22 mouse cellular contexts compared by ENCODE assay signal in the genomic region with DNA sequence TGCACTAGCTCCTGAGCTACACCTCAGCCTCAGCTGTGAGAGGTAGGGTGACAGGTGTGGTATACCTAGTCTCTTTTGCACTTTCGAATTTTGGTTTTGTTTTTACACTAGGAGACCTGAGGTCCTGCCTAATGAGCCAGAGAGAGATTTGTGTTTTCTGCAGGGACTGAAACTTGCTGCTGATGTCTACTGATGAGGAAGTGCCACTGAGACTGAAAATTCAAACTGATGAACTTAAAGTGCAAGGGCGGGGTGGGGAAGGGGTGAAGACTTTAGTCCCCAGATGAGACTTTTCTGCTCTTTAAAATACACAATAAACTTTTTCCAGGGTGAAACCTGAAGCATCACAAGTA. TPM values are rescaled to one million over a fixed set of nuclear protein-coding genes. Genes with fewer than 3 reads are reported as not detected.
DNase-seq lines count a peak whose midpoint lies in the region; ATAC-seq and TF ChIP-seq lines count a peak whose summit lies in the region.
"Had no signal": no experiment of that assay in that cellular context is flagged by ENCODE, and none has a peak within 500 bp of the region (broad histone marks: within the 10 kb centered on the region; RNA-seq: fewer than 3 reads in every experiment).

No protein-coding gene starts in this region.

- DNase-seq in gastrocnemius, adult 2 months = no peak
- DNase-seq in gastrocnemius, postnatal 14 days = no peak
- DNase-seq in spleen, postnatal 36 days (ENCODE audit: low spot score in 2 of 2) = peak; percentile 46 to 49
- no peak for DNase-seq in spleen, postnatal 4 days (ENCODE audit: low spot score in 2 of 2)
- peak; percentile 49 for DNase-seq in splenic B cell, adult 2 months (ENCODE audit: low read depth, low spot score)
- no peak for DNase-seq in forebrain, postnatal 0 days
- DNase-seq in cerebellum, adult 8-10 months = no peak
- DNase-seq: adrenal gland, adult 8-10 months; adrenal gland, postnatal 36 days; gastrocnemius, postnatal 10 days; heart, postnatal 36 days had no signal

- H3K4me2 ChIP-seq in embryonic facial prominence, embryonic 15.5 days (replicated peaks) = no peak overlapping the region
- H3K4me2 ChIP-seq in forebrain, postnatal 0 days (ENCODE audit: low read depth) = no peak overlapping the region
- H3K4me2 ChIP-seq: forebrain, embryonic 13.5 days; heart, embryonic 12.5 days; hindbrain, embryonic 15.5 days had no signal

- peak overlapping the region; percentile 48; the same call in 1 of the 2 replicates for H3K27ac ChIP-seq in gastrocnemius, adult 2 months
- peak overlapping the region; percentile 88 for H3K27ac ChIP-seq in embryonic facial prominence, embryonic 15.5 days (replicated peaks)
- H3K27ac ChIP-seq in forebrain, postnatal 0 days (ENCODE audit: low read depth, low read length) = no peak overlapping the region
- H3K27ac ChIP-seq: forebrain, embryonic 13.5 days; hindbrain, embryonic 15.5 days had no signal

- peaks cover 18% of the 10 kb centered on the region for H3K4me1 ChIP-seq in embryonic facial prominence, embryonic 15.5 days
- no peaks in the 10 kb centered on the region for H3K4me1 ChIP-seq in forebrain, postnatal 0 days (ENCODE audit: insufficient read depth)
- H3K4me1 ChIP-seq: forebrain, embryonic 13.5 days; hindbrain, embryonic 15.5 days had no signal

- no peak for ATAC-seq in embryonic facial prominence, embryonic 15.5 days (ENCODE audit: insufficient number of reproducible peaks, low FRiP score, low TSS enrichment, low read depth)
- no peak for ATAC-seq in forebrain, postnatal 0 days
- ATAC-seq: forebrain, embryonic 13.5 days; inflammation-experienced regulatory T-cells, adult 6 months; intestine, postnatal 0 days had no signal

- no peaks in the 10 kb centered on the region for H3K9me3 ChIP-seq in embryonic facial prominence, embryonic 15.5 days (replicated peaks)
- no peaks in the 10 kb centered on the region for H3K9me3 ChIP-seq in forebrain, postnatal 0 days (ENCODE audit: low read length)
- H3K9me3 ChIP-seq: forebrain, embryonic 13.5 days; G1E; heart, embryonic 12.5 days; hindbrain, embryonic 15.5 days had no signal

- H3K4me3 ChIP-seq in gastrocnemius, adult 2 months = no peak overlapping the region
- H3K4me3 ChIP-seq in embryonic facial prominence, embryonic 15.5 days (replicated peaks) = no peak overlapping the region
- no peak overlapping the region for H3K4me3 ChIP-seq in forebrain, postnatal 0 days (ENCODE audit: low read depth, low read length)
- H3K4me3 ChIP-seq: forebrain, embryonic 13.5 days; heart, embryonic 12.5 days; hindbrain, embryonic 15.5 days had no signal

- peaks cover 11% of the 10 kb centered on the region for H3K36me3 ChIP-seq in embryonic facial prominence, embryonic 15.5 days
- peaks cover 7% of the 10 kb centered on the region; the same call in 1 of the 2 replicates for H3K36me3 ChIP-seq in splenic B cell, adult 2 months (ENCODE audit: control insufficient read depth, insufficient read depth, low read length, poor library complexity, severe bottlenecking)
- peaks cover 4% of the 10 kb centered on the region for H3K36me3 ChIP-seq in forebrain, postnatal 0 days (ENCODE audit: insufficient read depth)

- no peak for TF ChIP-seq CTCF in gastrocnemius, adult 2 months (IDR thresholded peaks at IDR 0.05)
- no peak for TF ChIP-seq CTCF in forebrain, postnatal 0 days (IDR thresholded peaks at IDR 0.05; ENCODE audit: low read depth)

- WGBS in embryonic facial prominence, embryonic 15.5 days = 87% methylated on average over 2 of the region's 2 CpGs
- WGBS in forebrain, postnatal 0 days = 96% methylated on average over 2 of the region's 2 CpGs

- H3K9ac ChIP-seq in embryonic facial prominence, embryonic 15.5 days = no peak overlapping the region
- H3K9ac ChIP-seq in forebrain, postnatal 0 days = no peak overlapping the region
- H3K9ac ChIP-seq: forebrain, embryonic 13.5 days; heart, embryonic 12.5 days; hindbrain, embryonic 15.5 days had no signal

- no peaks in the 10 kb centered on the region for H3K27me3 ChIP-seq in embryonic facial prominence, embryonic 15.5 days
- H3K27me3 ChIP-seq in splenic B cell, adult 2 months (ENCODE audit: control insufficient read depth, insufficient read depth, low read length, poor library complexity, severe bottlenecking) = no peaks in the 10 kb centered on the region
- no peaks in the 10 kb centered on the region for H3K27me3 ChIP-seq in forebrain, postnatal 0 days (ENCODE audit: insufficient read depth, low read length)
- H3K27me3 ChIP-seq: forebrain, embryonic 13.5 days; heart, embryonic 12.5 days; hindbrain, embryonic 15.5 days had no signal

- intact Hi-C loops in gastrocnemius, adult 2 months (cut with DNase I) = no loop called here
- intact Hi-C loops in gastrocnemius, postnatal 14 days (cut with DNase I; ENCODE audit: low total_unique reads) = no loop called here

RNA-seq across cellular contexts. Expression of a gene that starts 19.8 kb away (rescaled TPM):
- total RNA-seq in gastrocnemius, adult 2 months (2021) = 1 to 10 TPM; 1.3 to 1.7 TPM
- total RNA-seq in gastrocnemius, postnatal 14 days (2021) = 1 to 10 TPM; 5.9 to 8.6 TPM
- polyA plus RNA-seq in embryonic facial prominence, embryonic 15.5 days (2015; fragmentation: Nextera tagmentation; extraction: Ambion mirVana) = 250 and 257 TPM in 2 replicates
- total RNA-seq in forebrain, postnatal 0 days (2014; rRNA removed) = 83.9 and 85.0 TPM in 2 replicates
- polyA plus RNA-seq in forebrain, postnatal 0 days (2015; fragmentation: Nextera tagmentation; extraction: Ambion mirVana) = 171 and 189 TPM in 2 replicates

RNA-seq across cellular contexts. Expression of a gene that starts 19.8 kb away (rescaled TPM):
- not detected for total RNA-seq in gastrocnemius, adult 2 months (2021)
- not detected for total RNA-seq in gastrocnemius, postnatal 14 days (2021)
- polyA plus RNA-seq in embryonic facial prominence, embryonic 15.5 days (2015; fragmentation: Nextera tagmentation; extraction: Ambion mirVana) = 0.71 TPM in 1 of 2 replicates, not detected in the other
- total RNA-seq in forebrain, postnatal 0 days (2014; rRNA removed) = not detected in 2 replicates
- polyA plus RNA-seq in forebrain, postnatal 0 days (2015; fragmentation: Nextera tagmentation; extraction: Ambion mirVana) = 0.67 and 0.82 TPM in 2 replicates
- total RNA-seq: adrenal gland, adult 8-10 months; adrenal gland, postnatal 36 days; G1E; gastrocnemius, postnatal 10 days; heart, adult 8-10 months; heart, postnatal 36 days had no signal
- polyA plus RNA-seq: embryonic facial prominence, embryonic 11.5 days; forebrain, embryonic 13.5 days; G1E; heart, embryonic 12.5 days; heart, embryonic 16.5 days; hindbrain, embryonic 11.5 days; inflammation-experienced regulatory T-cells, adult 6 months; intestine, postnatal 0 days had no signal

RNA-seq across cellular contexts. Expression of a gene that starts 21.5 kb away (rescaled TPM):
- total RNA-seq in gastrocnemius, adult 2 months (2021) = 10 to 100 TPM; 10.0 to 10.5 TPM
- total RNA-seq in gastrocnemius, postnatal 14 days (2021) = 10 to 100 TPM; 13.0 to 15.3 TPM
- 28.4 and 29.3 TPM in 2 replicates for polyA plus RNA-seq in embryonic facial prominence, embryonic 15.5 days (2015; fragmentation: Nextera tagmentation; extraction: Ambion mirVana)
- 23.4 and 34.8 TPM in 2 replicates for total RNA-seq in forebrain, postnatal 0 days (2014; rRNA removed)
- polyA plus RNA-seq in forebrain, postnatal 0 days (2015; fragmentation: Nextera tagmentation; extraction: Ambion mirVana) = 20.0 and 23.7 TPM in 2 replicates

RNA-seq across cellular contexts. Expression of a gene that starts 35.7 kb away (rescaled TPM):
- total RNA-seq in gastrocnemius, adult 2 months (2021) = 10 to 100 TPM; 68.3 to 78.9 TPM
- 10 to 100 TPM; 62.1 to 69.8 TPM for total RNA-seq in gastrocnemius, postnatal 14 days (2021)
- 88.9 and 91.8 TPM in 2 replicates for polyA plus RNA-seq in embryonic facial prominence, embryonic 15.5 days (2015; fragmentation: Nextera tagmentation; extraction: Ambion mirVana)
- 29.4 and 41.0 TPM in 2 replicates for total RNA-seq in forebrain, postnatal 0 days (2014; rRNA removed)
- 71.8 and 90.1 TPM in 2 replicates for polyA plus RNA-seq in forebrain, postnatal 0 days (2015; fragmentation: Nextera tagmentation; extraction: Ambion mirVana)

RNA-seq across cellular contexts. Expression of a gene that starts 36.3 kb away (rescaled TPM):
- 10 to 100 TPM; 24.3 to 24.7 TPM for total RNA-seq in gastrocnemius, adult 2 months (2021)
- 10 to 100 TPM; 22.5 to 24.8 TPM for total RNA-seq in gastrocnemius, postnatal 14 days (2021)
- polyA plus RNA-seq in embryonic facial prominence, embryonic 15.5 days (2015; fragmentation: Nextera tagmentation; extraction: Ambion mirVana) = 71.1 and 77.5 TPM in 2 replicates
- 58.8 and 76.3 TPM in 2 replicates for total RNA-seq in forebrain, postnatal 0 days (2014; rRNA removed)
- polyA plus RNA-seq in forebrain, postnatal 0 days (2015; fragmentation: Nextera tagmentation; extraction: Ambion mirVana) = 49.5 and 62.2 TPM in 2 replicates

Comparison
In these comparisons a context has a peak if more than half of its experiments do, and no peak if none do; other contexts are left out.
1. DNase-seq: peak in spleen, postnatal 36 days (2 of 2) and splenic B cell, adult 2 months (single experiment); none in gastrocnemius, adult 2 months (single experiment), gastrocnemius, postnatal 14 days (single experiment), spleen, postnatal 4 days (0 of 2), forebrain, postnatal 0 days (single experiment) and cerebellum, adult 8-10 months (single experiment).